Mouse (Mus musculus) midbrain, embryonic 16.5 days (tissue): Measurements from ENCODE around the gene Gkap1. TPM values are rescaled to one million over a fixed set of nuclear protein-coding genes. Genes with fewer than 3 reads are reported as not detected.

Experiments used
- ATAC-seq: fragments of 200-750 bp; cut with Nextera tagmentation; 2 replicates; pipeline ENCODE4 v1.8.0; 2017; ENCODE audit warnings: moderate TSS enrichment
- H3K27ac ChIP-seq: fragments of 300-500 bp; sonication (generic); 2 replicates; pipeline ENCODE4 v1.5.1; 2014; ENCODE audit warnings: mild to moderate bottlenecking, low read length, mixed read lengths
- H3K27me3 ChIP-seq: fragments of 300-500 bp; sonication (generic); 2 replicates; pipeline ENCODE4 v1.6.1; 2014; ENCODE audit warnings: low read depth, low read length, mixed read lengths; ENCODE audit not compliant: control insufficient read depth, insufficient read depth
- H3K36me3 ChIP-seq: fragments of 300-500 bp; sonication (generic); 2 replicates; pipeline ENCODE4 v1.6.1; 2014; ENCODE audit warnings: mild to moderate bottlenecking, low read length, moderate library complexity, mixed read lengths; ENCODE audit not compliant: control insufficient read depth, insufficient read depth
- H3K4me1 ChIP-seq: fragments of 300-500 bp; sonication (generic); 2 replicates; pipeline ENCODE4 v1.6.1; 2014; ENCODE audit warnings: mild to moderate bottlenecking, low read length, mixed read lengths; ENCODE audit not compliant: control insufficient read depth, insufficient read depth
- H3K4me2 ChIP-seq: fragments of 300-500 bp; sonication (generic); 2 replicates; pipeline ENCODE4 v1.6.1; 2014; ENCODE audit warnings: mild to moderate bottlenecking, low read length, mixed read lengths
- H3K4me3 ChIP-seq: fragments of 300-500 bp; sonication (generic); 2 replicates; pipeline ENCODE4 v1.5.1; 2014; ENCODE audit warnings: low read depth, mild to moderate bottlenecking, low read length, moderate library complexity, mixed read lengths
- H3K9ac ChIP-seq: fragments of 300-500 bp; sonication (generic); 2 replicates; pipeline ENCODE4 v1.6.1; 2014; ENCODE audit warnings: low read depth, low read length, mixed read lengths
- H3K9me3 ChIP-seq: fragments of 300-500 bp; sonication (generic); replicated peaks from 2 replicates; pipeline ENCODE4 v1.6.1; 2014; ENCODE audit warnings: mild to moderate bottlenecking, low read length, mixed read lengths; ENCODE audit not compliant: control insufficient read depth, poor library complexity, severe bottlenecking
- WGBS: fragments of 180-500 bp; shearing (Covaris S2); extraction: QIAGEN DNeasy Blood & Tissue Kit; methylation state at CpG from one replicate; pipeline ENCODE4 v1.1.7; 2014; 5-methylcytosine and 5-hydroxymethylcytosine counted together
- polyA plus RNA-seq: library from polyadenylated mRNA; unstranded; fragments of >200 nt; fragmentation: Nextera tagmentation; extraction: Ambion mirVana; gene quantifications from 2 replicates; pipeline ENCODE4 v1.2.1, GENCODE M21; 2015

Gene Gkap1
- polyA plus RNA-seq, 1 experiment from 2014 or later: 20.4 TPM

DNA sequence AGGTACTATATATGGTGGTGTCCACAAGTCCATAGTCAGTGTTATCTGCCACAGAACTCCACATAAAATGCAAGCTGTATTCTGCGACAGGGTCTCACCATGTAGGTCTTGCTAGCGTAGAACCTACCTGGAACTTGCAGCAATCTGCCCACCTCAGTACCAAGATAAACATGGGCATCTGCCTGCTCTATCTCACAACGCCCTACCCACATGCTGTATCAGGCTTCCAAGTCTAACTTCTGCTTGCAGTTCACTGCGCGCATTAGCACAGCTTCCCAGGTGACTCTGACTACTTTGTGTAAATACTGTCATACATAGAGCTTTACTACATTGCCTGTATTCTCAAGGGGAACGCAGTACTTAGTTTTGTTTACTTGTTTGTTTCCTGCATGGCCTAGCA, 26.5 kb upstream of the Gkap1 start:
- Histone ChIP-seq H3K9ac (no peak overlapping the region), H3K4me3 (no peak overlapping the region), H3K4me2 (no peak overlapping the region), H3K36me3 (no peaks in the 10 kb centered on the region), H3K9me3 (no peaks in the 10 kb centered on the region), H3K27me3 (no peaks in the 10 kb centered on the region), H3K4me1 (no peaks in the 10 kb centered on the region), H3K27ac (no peak overlapping the region)
- WGBS: 95% methylated on average over 6 of the region's 6 CpGs
- no peak for ATAC-seq

DNA sequence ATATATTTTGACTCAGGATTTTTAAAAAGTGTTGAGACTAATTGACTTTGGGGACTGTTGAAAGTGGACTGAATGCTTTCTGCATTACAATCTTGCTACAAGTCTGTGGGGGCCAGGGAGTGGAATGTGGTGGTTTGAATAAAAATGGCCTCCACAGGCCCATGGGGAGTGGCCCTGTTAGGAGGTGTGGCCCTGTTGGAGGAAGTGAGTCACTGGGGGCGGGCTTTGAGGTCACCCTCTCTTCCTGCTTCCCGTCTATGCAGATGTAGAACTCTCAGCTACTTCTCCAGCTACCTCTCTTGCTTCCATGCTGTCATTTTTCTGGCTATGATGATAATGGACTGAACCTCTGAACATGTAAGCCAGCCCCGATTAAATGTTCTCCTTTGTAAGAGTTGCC, 23.3 kb upstream of the Gkap1 start:
- WGBS: 90% methylated on average over 3 of the region's 3 CpGs
- ATAC-seq: no peak
- no peaks in the 10 kb centered on the region for H3K36me3 ChIP-seq
- no peaks in the 10 kb centered on the region for H3K4me1 ChIP-seq
- no peak overlapping the region for H3K27ac ChIP-seq
- H3K27me3 ChIP-seq: no peaks in the 10 kb centered on the region
- no peak overlapping the region for H3K9ac ChIP-seq
- no peak overlapping the region for H3K4me2 ChIP-seq
- H3K4me3 ChIP-seq: no peak overlapping the region
- no peaks in the 10 kb centered on the region for H3K9me3 ChIP-seq

DNA sequence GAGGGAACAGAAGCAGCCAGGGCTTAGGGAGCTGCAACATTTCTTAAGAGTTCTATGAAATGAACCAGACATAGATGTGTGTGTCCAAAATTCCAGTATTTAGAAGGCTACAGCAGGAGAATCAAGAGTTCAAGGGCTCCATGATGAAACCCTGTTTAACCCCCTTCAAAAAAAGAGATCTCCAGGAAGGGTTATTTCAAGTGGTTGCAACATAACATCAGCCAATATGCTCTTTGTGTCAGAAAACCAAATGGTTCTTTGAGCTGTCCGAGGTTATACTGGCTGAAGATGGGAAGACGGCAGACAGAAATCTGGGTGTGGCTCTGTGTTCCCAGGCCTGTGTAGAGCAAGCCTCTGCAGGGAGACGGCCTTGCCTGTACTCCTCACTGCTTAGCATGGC, 20.1 kb upstream of the Gkap1 start:
- no peaks in the 10 kb centered on the region for H3K9me3 ChIP-seq
- 82% methylated on average over 3 of the region's 3 CpGs for WGBS
- H3K27ac ChIP-seq: no peak overlapping the region
- ATAC-seq: no peak
- H3K4me2 ChIP-seq: no peak overlapping the region
- H3K27me3 ChIP-seq: no peaks in the 10 kb centered on the region
- no peaks in the 10 kb centered on the region for H3K36me3 ChIP-seq
- H3K4me3 ChIP-seq: no peak overlapping the region
- H3K4me1 ChIP-seq: no peaks in the 10 kb centered on the region
- H3K9ac ChIP-seq: no peak overlapping the region

DNA sequence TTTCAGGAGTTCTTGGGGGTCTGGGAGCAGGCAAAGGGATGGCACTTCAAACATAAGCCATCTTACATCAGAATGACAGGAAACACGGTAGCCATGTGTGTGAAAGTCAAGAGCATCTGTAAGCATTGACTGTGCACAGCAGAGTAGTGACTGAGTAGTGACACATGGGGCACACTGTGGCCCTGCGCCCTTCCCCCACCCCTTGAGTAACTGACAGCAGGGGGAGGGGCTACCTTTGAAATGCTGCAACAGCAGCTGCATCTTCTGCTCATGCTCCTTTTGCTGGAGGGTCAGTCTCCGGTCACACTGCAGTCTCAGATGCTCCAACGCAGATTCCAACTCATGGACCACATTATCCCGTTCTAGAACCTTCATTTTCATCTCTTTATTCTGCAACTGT, 17.3 kb upstream of the Gkap1 start:
- 14% methylated on average over 5 of the region's 5 CpGs for WGBS
- no peak overlapping the region for H3K4me3 ChIP-seq
- no peaks in the 10 kb centered on the region for H3K9me3 ChIP-seq
- no peaks in the 10 kb centered on the region for H3K27me3 ChIP-seq
- no peak overlapping the region for H3K27ac ChIP-seq
- H3K36me3 ChIP-seq: no peaks in the 10 kb centered on the region
- H3K4me2 ChIP-seq: no peak overlapping the region
- ATAC-seq: no peak
- no peaks in the 10 kb centered on the region for H3K4me1 ChIP-seq
- no peak overlapping the region for H3K9ac ChIP-seq

DNA sequence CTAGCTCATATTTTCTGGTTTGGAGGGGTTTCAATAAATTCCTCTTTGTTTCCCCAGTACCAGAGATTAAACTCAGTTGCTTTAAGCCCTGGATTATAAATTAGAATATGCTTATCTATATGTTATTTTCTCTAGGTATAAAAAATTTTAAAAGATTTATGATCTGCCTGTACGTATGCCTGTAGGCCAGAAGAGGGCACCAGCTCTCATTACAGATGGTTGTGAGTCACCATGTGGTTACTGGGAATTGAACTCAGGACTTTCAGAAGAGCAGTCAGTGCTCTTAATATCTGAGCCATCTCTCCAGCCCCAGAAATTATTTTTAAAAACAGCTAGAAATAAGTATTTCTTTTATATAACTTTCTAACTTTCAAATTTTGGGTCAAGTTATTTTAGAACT, 13.8 kb upstream of the Gkap1 start:
- no peak for ATAC-seq
- H3K9ac ChIP-seq: no peak overlapping the region
- 81% methylated on average over 1 of the region's 1 CpGs for WGBS
- H3K4me3 ChIP-seq: no peak overlapping the region
- H3K36me3 ChIP-seq: no peaks in the 10 kb centered on the region
- no peaks in the 10 kb centered on the region for H3K9me3 ChIP-seq
- H3K27me3 ChIP-seq: no peaks in the 10 kb centered on the region
- no peak overlapping the region for H3K27ac ChIP-seq
- no peak overlapping the region for H3K4me2 ChIP-seq
- no peaks in the 10 kb centered on the region for H3K4me1 ChIP-seq

DNA sequence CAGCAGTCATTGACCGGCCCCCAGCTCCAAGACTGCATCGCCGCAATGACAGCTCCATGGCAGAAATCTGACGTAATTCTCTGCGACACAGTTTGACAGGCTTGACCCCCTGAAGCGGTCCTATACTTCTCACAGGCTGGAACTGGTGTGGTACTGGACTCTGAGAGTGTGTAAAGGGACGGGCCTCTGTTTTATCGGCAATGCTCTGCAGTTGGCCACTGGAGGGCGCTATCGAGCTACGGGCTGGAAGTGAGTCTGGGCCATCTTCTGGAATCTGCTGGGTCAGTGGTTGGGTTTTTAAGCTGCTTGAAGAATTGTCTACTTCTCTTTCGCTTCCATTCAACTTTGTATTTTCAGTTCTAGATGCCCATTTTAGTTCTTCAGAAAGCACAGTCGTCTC, 12.3 kb upstream of the Gkap1 start:
- no peak for ATAC-seq
- Histone ChIP-seq H3K9me3 (no peaks in the 10 kb centered on the region), H3K27ac (no peak overlapping the region), H3K36me3 (no peaks in the 10 kb centered on the region), H3K4me1 (no peaks in the 10 kb centered on the region), H3K9ac (no peak overlapping the region), H3K27me3 (no peaks in the 10 kb centered on the region), H3K4me3 (no peak overlapping the region), H3K4me2 (no peak overlapping the region)
- WGBS: 15% methylated on average over 13 of the region's 13 CpGs

DNA sequence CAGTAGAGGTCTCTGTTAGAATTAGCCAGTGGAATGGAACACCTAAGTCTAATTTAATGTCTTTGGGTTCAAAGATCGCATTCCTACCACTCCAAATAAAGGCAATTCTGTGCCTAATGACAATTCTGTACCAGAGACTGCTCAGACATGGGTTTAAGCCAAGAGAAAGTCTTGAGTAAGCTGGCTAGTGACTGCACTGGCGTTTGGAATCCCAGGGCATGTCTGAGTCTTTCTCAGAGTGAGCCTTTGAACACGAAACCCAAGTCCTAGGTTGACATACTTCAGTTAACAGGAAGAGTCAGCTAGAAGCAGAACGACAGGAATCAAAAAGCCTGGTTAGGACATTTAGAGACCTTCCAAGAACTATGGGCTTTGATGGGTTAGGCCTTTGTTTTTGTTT, 8.0 kb upstream of the Gkap1 start:
- H3K27me3 ChIP-seq: no peaks in the 10 kb centered on the region
- no peaks in the 10 kb centered on the region for H3K36me3 ChIP-seq
- 59% methylated on average over 4 of the region's 4 CpGs for WGBS
- no peak overlapping the region for H3K4me2 ChIP-seq
- no peaks in the 10 kb centered on the region for H3K4me1 ChIP-seq
- no peaks in the 10 kb centered on the region for H3K9me3 ChIP-seq
- H3K9ac ChIP-seq: no peak overlapping the region
- H3K27ac ChIP-seq: no peak overlapping the region
- H3K4me3 ChIP-seq: no peak overlapping the region
- ATAC-seq: no peak

DNA sequence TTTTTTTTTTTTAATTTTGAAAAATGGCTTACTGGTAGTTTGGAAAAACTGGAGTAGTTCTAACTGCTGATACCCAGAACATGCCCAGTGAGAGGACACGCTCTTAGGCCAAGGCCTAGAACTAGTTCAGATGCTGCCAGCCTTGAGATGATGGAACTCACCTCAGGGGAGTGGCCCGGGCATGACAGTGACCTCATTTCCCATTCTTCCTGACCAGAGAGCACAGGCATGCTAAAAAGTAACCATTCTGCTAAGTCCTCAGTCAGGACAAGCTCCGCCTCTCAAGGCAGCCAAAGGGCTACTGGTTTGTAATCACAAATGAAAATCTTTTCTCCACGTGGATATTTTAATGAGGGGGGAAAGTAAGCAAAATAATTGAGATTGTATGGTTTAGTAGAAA, 6.4 kb upstream of the Gkap1 start:
- Histone ChIP-seq H3K4me2 (no peak overlapping the region), H3K27me3 (no peaks in the 10 kb centered on the region), H3K27ac (no peak overlapping the region), H3K9me3 (no peaks in the 10 kb centered on the region), H3K9ac (no peak overlapping the region), H3K36me3 (no peaks in the 10 kb centered on the region), H3K4me3 (no peak overlapping the region), H3K4me1 (no peaks in the 10 kb centered on the region)
- ATAC-seq: no peak
- WGBS: 74% methylated on average over 4 of the region's 4 CpGs

DNA sequence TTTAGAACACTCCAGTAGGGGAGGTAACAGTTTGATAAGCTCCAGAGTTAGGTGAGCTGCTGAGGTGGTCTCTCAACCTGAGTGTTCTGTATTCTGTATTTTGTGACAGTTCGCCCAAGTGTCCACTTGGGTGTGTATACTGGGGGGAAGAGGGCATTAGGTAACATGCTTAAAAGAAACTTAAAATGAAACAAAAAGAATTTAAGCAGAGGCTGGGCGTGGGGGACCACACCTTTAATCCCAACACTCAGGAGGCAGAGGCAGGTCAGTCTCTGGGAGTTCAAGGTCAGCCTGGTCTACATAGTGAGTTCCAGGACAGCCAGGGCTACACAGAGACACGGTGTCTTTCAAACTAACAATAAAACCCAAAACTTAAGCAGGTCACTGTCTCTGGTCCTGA, 5.0 kb upstream of the Gkap1 start:
- Histone ChIP-seq H3K27ac (no peak overlapping the region), H3K4me1 (no peaks in the 10 kb centered on the region), H3K27me3 (no peaks in the 10 kb centered on the region), H3K9ac (no peak overlapping the region), H3K4me2 (no peak overlapping the region), H3K9me3 (no peaks in the 10 kb centered on the region), H3K36me3 (no peaks in the 10 kb centered on the region), H3K4me3 (no peak overlapping the region)
- WGBS: 86% methylated on average over 3 of the region's 3 CpGs
- ATAC-seq: no peak

DNA sequence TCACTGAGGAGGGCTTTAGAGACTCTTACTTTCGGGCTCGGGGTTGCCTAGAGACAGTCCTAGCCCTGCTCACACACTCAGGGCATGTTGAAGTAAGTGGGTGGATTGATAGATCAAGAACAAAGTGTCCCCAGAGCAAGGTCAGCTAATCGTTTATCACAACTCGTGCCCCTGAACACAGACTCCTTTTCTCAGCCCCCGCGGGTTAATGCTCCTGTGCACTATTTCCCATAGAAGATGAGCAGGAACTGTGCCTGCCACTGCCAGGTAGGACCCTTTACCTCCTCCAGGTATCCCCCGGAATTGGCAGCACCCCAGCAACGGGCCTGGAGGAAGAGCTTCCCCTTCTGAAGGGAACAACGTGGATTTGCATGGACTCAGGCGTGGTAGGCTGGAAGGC, 757 bp upstream of the Gkap1 start:
- no peak overlapping the region for H3K4me3 ChIP-seq
- ATAC-seq: no peak
- peaks cover 19% of the 10 kb centered on the region for H3K4me1 ChIP-seq
- no peaks in the 10 kb centered on the region for H3K9me3 ChIP-seq
- no peak overlapping the region for H3K4me2 ChIP-seq
- WGBS: 74% methylated on average over 10 of the region's 10 CpGs
- H3K36me3 ChIP-seq: no peaks in the 10 kb centered on the region
- no peaks in the 10 kb centered on the region for H3K27me3 ChIP-seq
- no peak overlapping the region for H3K9ac ChIP-seq
- no peak overlapping the region for H3K27ac ChIP-seq
